Mouse (Mus musculus) thymus, postnatal 10 days (tissue): ENCODE data around the gene Prpf40b.

Experiments
- DNase-seq, 2 experiments: peaks; one replicate each; pipeline ENCODE4 v3.0.0; 2021; ENCODE audit warnings: low spot score in 2 of 2

Gene Prpf40b

GRCm38 (mm10) chr15:99290586-99290985, 4.3 kb upstream of the Prpf40b start:
- no peak for DNase-seq

- no peak for DNase-seq
These were observed 600 bp upstream of the Prpf40b start for GRCm38 (mm10) chr15:99294287-99294686.

GRCm38 (mm10) chr15:99295484-99295981, 646 bp downstream of the Prpf40b start, which contains the start of gene Fam186b:
TSS of gene Fam186b (minus strand) at chr15:99295888.
- DNase-seq, result peak in 1 of 2 experiments; percentile 21

GRCm38 (mm10) chr15:99296213-99296612, 1.3 kb downstream of the Prpf40b start:
- DNase-seq, result no peak

GRCm38 (mm10) chr15:99307476-99307875, 12.6 kb downstream of the Prpf40b start:
- no peak for DNase-seq

- DNase-seq, result no peak
These were observed 14.7 kb downstream of the Prpf40b start for GRCm38 (mm10) chr15:99309549-99309948.

- DNase-seq, result no peak
These were observed 15.7 kb downstream of the Prpf40b start for GRCm38 (mm10) chr15:99310617-99311016.

- DNase-seq, result no peak
These were observed 20.0 kb downstream of the Prpf40b start for GRCm38 (mm10) chr15:99314891-99315290.

- peak; percentile 46 to 76 for DNase-seq
These were observed 21.7 kb downstream of the Prpf40b start for GRCm38 (mm10) chr15:99316314-99317266.

- no peak for DNase-seq
These were observed 22.4 kb downstream of the Prpf40b start for GRCm38 (mm10) chr15:99317267-99317651.

- DNase-seq, result no peak
These were observed 23.2 kb downstream of the Prpf40b start for GRCm38 (mm10) chr15:99318071-99318470.

GRCm38 (mm10) chr15:99318861-99319410, 24.0 kb downstream of the Prpf40b start:
- no peak for DNase-seq

- no peak for DNase-seq
These were observed 24.6 kb downstream of the Prpf40b start for GRCm38 (mm10) chr15:99319411-99319871.

GRCm38 (mm10) chr15:99320168-99320674, 25.3 kb downstream of the Prpf40b start:
- DNase-seq, result no peak

GRCm38 (mm10) chr15:99320978-99321377, 26.1 kb downstream of the Prpf40b start:
- no peak for DNase-seq

- DNase-seq, result no peak
These were observed 29.3 kb downstream of the Prpf40b start for GRCm38 (mm10) chr15:99324151-99324550.

GRCm38 (mm10) chr15:99325598-99325997, 30.7 kb downstream of the Prpf40b start:
- DNase-seq, result no peak

GRCm38 (mm10) chr15:99326407-99326806, 31.5 kb downstream of the Prpf40b start:
- DNase-seq, result no peak

GRCm38 (mm10) chr15:99326959-99327358, 32.1 kb downstream of the Prpf40b start:
- peak in 1 of 2 experiments; percentile 68 for DNase-seq

GRCm38 (mm10) chr15:99328011-99328410, 33.1 kb downstream of the Prpf40b start:
- no peak for DNase-seq

GRCm38 (mm10) chr15:99330324-99330723, 35.4 kb downstream of the Prpf40b start:
- no peak for DNase-seq

- no peak for DNase-seq
These were observed 36.5 kb downstream of the Prpf40b start for GRCm38 (mm10) chr15:99331341-99331740.
